Mouse (Mus musculus) small intestine, adult 2 months (tissue): ENCODE results near the gene Insm2. TPM values are rescaled to one million over a fixed set of nuclear protein-coding genes. Genes with fewer than 3 reads are reported as not detected.
"Not testable (repeated sequence)": the region's sequence is repeated elsewhere in the genome, so short reads cannot be mapped to it uniquely, and the experiment has no call there.

Experiments
- H3K27ac ChIP-seq: fragments of 200-500 bp; 2 replicates; pipeline ENCODE4 v1.5.1; 2012; ENCODE audit warnings: low read depth, low read length, control low read depth, inconsistent platforms; ENCODE audit not compliant: insufficient read depth
- H3K27me3 ChIP-seq: fragments of 200-500 bp; 2 replicates; pipeline ENCODE4 v1.6.1; 2012; ENCODE audit warnings: mild to moderate bottlenecking, moderate library complexity, low read length, inconsistent platforms; ENCODE audit not compliant: control insufficient read depth, insufficient read depth
- H3K36me3 ChIP-seq: fragments of 200-500 bp; 2 replicates; pipeline ENCODE4 v1.6.1; 2012; ENCODE audit warnings: mild to moderate bottlenecking, low read length, control low read depth, inconsistent platforms; ENCODE audit not compliant: control insufficient read depth, insufficient read depth
- H3K4me1 ChIP-seq: fragments of 200-500 bp; 2 replicates; pipeline ENCODE4 v1.6.1; 2012; ENCODE audit warnings: low read length, inconsistent platforms, mixed read lengths; ENCODE audit not compliant: control insufficient read depth, insufficient read depth, insufficient read length
- H3K4me3 ChIP-seq: fragments of 200-500 bp; 2 replicates; pipeline ENCODE4 v1.5.1; 2012; ENCODE audit warnings: low read depth, mild to moderate bottlenecking, control low read depth, inconsistent platforms, low read length, moderate library complexity
- CTCF ChIP-seq: fragments of 200-500 bp; IDR thresholded peaks from 2 replicates; pipeline ENCODE4 v1.5.1; 2012; ENCODE audit warnings: low read depth, mild to moderate bottlenecking, control low read depth, inconsistent platforms, low read length, moderate library complexity, mixed read lengths; ENCODE audit not compliant: insufficient replicate concordance, insufficient read length; ENCODE audit errors: extremely low read depth
- POLR2A ChIP-seq: fragments of 200-500 bp; IDR thresholded peaks from 2 replicates; pipeline ENCODE4 v1.6.1; 2012; ENCODE audit warnings: low read depth, mild to moderate bottlenecking, control low read depth, inconsistent platforms, low read length, moderate library complexity
- WGBS: fragments of 180-500 bp; shearing (Covaris S2); methylation state at CpG from one replicate; pipeline ENCODE4 v1.1.7; 2018; 5-methylcytosine and 5-hydroxymethylcytosine counted together
- polyA plus RNA-seq: library from polyadenylated mRNA; depleted of rRNA; stranded (reverse); fragments of >200 nt; gene quantifications from 2 replicates; pipeline ENCODE4 v1.2.3, GENCODE M21; 2012; rRNA removed

Insm2 gene
- not detected in 2 replicates for polyA plus RNA-seq

DNA sequence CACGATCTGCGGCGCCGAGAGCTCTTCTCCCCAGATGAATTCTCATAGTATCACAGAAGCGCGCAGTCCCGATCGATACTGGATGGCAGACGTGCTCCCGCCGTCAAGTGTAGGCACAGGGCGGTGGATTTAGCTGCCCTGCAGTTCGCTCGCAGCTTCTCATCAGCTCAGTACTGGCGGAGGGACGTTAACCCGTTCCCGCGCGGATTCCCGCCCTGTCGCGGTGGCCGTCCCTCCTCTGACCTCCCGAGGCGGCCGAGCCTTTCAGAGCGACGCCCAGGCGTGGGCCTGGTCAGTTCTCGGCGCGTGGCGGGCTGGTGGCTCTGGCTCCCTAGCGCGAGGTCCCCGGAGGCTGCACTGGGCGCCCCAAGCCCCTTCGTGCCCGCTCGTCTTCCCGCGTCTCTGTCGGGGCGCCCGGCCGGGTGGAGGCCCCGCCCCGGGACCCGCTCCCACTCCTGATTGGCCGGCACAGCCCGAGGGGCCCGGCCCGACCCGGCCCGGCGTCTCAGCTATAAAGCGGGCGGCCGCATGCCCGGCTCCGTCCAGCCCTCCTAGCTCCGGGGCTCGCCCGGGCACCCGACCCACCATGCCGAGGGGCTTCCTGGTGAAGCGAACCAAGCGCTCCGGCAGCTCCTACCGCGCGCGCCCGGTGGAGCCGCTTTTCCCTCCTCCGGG is at the start of gene Insm2:
TSS of gene Insm2 (plus strand) at position 541 of the 675 bp plus-strand sequence.
- TF ChIP-seq POLR2A = no peak
- no peak for TF ChIP-seq CTCF
- Histone ChIP-seq H3K4me3 (peak within 1 kb of the TSS; percentile 49), H3K27ac (no peak within 1 kb of the TSS), H3K4me1 (peaks cover 12% of the 10 kb centered on the region), H3K36me3 (peaks cover 3% of the 10 kb centered on the region), H3K27me3 (peaks cover 27% of the 10 kb centered on the region)
- WGBS = under 1% methylated on average over 77 of the region's 77 CpGs

DNA sequence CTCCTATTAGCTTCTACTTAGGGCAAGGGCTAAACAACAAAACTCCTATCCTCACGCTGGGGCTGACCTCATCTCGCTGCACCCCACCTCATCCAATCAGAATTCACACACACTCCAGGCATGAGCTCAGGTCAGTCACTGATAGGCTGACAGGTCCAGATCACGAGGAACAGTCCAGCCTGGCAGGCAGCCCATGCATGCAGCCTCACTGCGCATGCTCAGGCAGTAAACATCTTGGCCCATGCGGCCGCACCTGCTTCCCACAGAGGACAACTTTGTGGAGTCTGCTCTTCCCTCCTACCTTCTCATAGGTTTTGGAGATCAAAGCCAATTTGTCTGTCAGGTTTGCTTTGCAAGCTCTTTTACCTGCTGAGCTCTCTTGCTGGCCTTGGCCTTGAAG is 44.3 kb upstream of the Insm2 start:
- not testable (repeated sequence) for H3K27ac ChIP-seq, H3K4me1 ChIP-seq, H3K36me3 ChIP-seq, H3K4me3 ChIP-seq, H3K27me3 ChIP-seq
- 47% methylated on average over 6 of the region's 6 CpGs for WGBS

DNA sequence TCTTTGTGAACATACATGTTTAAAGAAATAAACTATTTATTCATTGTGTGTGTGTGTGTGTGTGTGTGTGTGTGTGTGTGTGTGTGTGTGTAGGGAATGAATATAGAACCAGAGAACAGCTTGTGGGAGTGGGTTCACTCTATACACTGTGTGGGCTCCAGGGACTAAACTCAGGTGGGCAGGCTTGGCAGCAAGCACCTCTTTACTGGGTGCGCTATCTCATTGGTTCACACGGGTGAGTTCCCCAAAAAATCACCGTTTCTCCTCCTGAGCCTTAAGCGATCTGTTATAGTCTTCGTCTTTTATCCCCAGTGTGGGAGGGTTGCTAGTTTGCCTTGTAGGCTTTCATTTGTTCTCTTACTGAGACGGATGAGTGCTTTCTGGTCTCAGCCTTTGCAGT is 41.4 kb upstream of the Insm2 start:
- no peak for TF ChIP-seq CTCF
- TF ChIP-seq POLR2A = no peak
- no peaks in the 10 kb centered on the region for H3K36me3 ChIP-seq
- no peak overlapping the region for H3K4me3 ChIP-seq
- WGBS = 85% methylated on average over 6 of the region's 6 CpGs
- no peak overlapping the region for H3K27ac ChIP-seq
- no peaks in the 10 kb centered on the region for H3K27me3 ChIP-seq
- peaks cover 4% of the 10 kb centered on the region for H3K4me1 ChIP-seq

DNA sequence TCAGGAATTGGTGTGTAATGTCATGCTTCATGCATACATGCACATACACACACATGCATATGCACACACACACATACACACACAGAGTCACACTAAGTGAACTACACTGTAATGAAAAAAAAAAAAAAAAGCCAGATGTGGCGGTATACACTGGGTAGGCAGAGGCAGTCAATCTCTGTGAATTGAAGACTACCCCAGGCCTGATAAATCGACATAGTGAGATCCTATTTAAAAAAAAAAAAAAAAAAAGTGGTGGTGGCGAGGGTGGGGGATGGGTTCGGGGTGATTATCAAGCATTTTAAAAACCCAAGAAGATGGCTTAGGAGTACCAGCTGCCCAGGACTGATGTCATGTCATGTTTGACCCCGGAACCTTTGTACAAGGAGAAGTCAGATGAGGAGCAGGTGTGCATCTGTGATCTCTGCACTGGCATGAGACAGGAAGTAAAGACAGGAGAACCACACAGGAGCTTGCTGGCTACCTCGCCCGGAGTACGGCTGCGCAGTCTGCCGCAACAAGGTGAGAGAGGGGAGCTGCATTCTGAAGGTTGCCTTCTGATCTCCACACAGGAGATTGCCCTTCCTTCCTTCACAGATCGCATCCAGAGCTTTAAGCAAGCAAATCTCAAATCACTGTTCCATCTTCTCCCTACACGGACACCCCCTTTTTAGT is 39.9 kb upstream of the Insm2 start:
- 83% methylated on average over 12 of the region's 12 CpGs for WGBS
- TF ChIP-seq POLR2A (no peak), CTCF (no peak)

DNA sequence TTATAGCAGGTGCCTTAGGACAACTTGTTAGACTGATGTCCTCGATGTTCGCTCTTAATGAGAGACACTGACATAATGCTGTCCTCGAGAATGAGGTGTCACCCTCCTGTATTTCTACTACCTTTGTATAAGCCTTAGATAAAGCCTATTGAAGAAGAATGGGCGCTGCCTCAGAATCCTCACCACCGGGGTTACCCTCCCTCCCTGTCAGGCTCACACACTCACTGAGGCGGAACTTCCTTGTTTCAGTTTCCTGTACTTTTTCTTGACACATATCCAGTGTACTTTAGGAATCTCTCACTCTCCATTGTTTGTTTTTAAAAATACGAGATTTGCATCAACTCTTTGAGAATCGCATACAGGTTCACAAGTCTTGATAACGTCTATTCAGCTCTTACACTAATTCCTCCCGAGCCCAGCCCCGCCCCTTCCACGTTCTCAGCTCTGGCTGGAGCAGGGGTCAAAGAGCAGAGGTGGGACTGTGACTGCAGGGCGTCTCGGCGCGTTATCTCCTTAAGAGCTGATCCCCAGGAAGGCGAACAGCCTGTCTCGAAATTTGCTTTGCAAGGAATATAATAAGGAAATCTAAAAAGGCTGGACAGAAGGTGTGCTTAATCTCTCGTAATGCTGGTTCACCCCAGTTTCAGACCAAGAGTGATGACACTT is 39.1 kb upstream of the Insm2 start:
- peak overlapping the region; percentile 79 for H3K27ac ChIP-seq
- 5% methylated on average over 19 of the region's 19 CpGs for WGBS

More for the DNA sequence above, 39.9 kb upstream of the Insm2 start:
- H3K4me3 ChIP-seq = no peak overlapping the region
- peaks cover 4% of the 10 kb centered on the region for H3K4me1 ChIP-seq
- H3K36me3 ChIP-seq = no peaks in the 10 kb centered on the region
- no peak overlapping the region for H3K27ac ChIP-seq
- no peaks in the 10 kb centered on the region for H3K27me3 ChIP-seq

DNA sequence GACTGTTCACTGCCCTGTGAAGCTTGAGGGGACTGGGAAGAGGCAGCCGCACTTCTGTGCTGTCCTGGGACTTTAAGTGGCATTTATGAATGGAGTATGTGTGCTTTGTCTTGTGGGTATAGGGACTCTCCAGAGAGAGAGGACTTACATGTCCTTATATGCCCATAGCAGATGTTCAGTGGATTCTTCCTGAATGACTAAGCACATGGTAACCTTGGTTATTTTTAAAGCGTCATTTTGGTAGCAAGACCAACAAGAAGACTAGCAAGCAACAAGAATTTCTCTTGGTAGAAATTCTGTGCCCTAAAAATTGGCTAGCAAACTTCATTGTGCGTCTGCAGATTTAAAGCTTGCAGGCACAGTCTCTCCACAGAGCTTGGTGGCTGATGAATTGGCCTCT is 35.5 kb upstream of the Insm2 start:
- no peak overlapping the region for H3K4me3 ChIP-seq
- 93% methylated on average over 3 of the region's 3 CpGs for WGBS
- TF ChIP-seq CTCF = no peak
- TF ChIP-seq POLR2A = no peak
- peaks cover 8% of the 10 kb centered on the region for H3K4me1 ChIP-seq
- no peaks in the 10 kb centered on the region for H3K27me3 ChIP-seq
- no peak overlapping the region for H3K27ac ChIP-seq
- H3K36me3 ChIP-seq = no peaks in the 10 kb centered on the region

More for the DNA sequence above, 39.1 kb upstream of the Insm2 start:
- Histone ChIP-seq H3K4me1 (peaks cover 4% of the 10 kb centered on the region), H3K4me3 (peak overlapping the region; percentile 41), H3K27me3 (no peaks in the 10 kb centered on the region), H3K36me3 (no peaks in the 10 kb centered on the region)
- TF ChIP-seq POLR2A (peak; percentile 16; the same call in 1 of the 2 replicates), CTCF (no peak)
